Mouse (Mus musculus) heart, embryonic 11.5 days (tissue): ENCODE measurements at regions not wholly inside any gene's neighbourhood (a gene's known extent, or its start where the extent isn't known, plus 50 kb on each side); places are given as distances from the start of the nearest gene placed in this dataset.

Experiments used
- ATAC-seq: fragments of 200-750 bp; cut with Nextera tagmentation; replicated peaks from 2 replicates; pipeline ENCODE4 v1.8.0; 2017; ENCODE audit warnings: moderate library complexity; ENCODE audit not compliant: insufficient number of reproducible peaks, low FRiP score, low TSS enrichment
- H3K27ac ChIP-seq: fragments of 300-500 bp; sonication (generic); 2 replicates; pipeline ENCODE4 v1.5.1; 2014; ENCODE audit warnings: mild to moderate bottlenecking, low read depth, low read length
- H3K27me3 ChIP-seq: fragments of 300-500 bp; sonication (generic); 2 replicates; pipeline ENCODE4 v1.6.1; 2014; ENCODE audit warnings: mild to moderate bottlenecking, low read length, mixed read lengths; ENCODE audit not compliant: control insufficient read depth, insufficient read depth
- H3K36me3 ChIP-seq: fragments of 300-500 bp; sonication (generic); 2 replicates; pipeline ENCODE4 v1.6.1; 2014; ENCODE audit warnings: mild to moderate bottlenecking, low read length, moderate library complexity, mixed read lengths; ENCODE audit not compliant: control insufficient read depth, insufficient read depth
- H3K4me1 ChIP-seq: fragments of 300-500 bp; sonication (generic); 2 replicates; pipeline ENCODE4 v1.6.1; 2014; ENCODE audit warnings: low read length; ENCODE audit not compliant: control insufficient read depth, insufficient read depth
- H3K4me2 ChIP-seq: fragments of 300-500 bp; sonication (generic); 2 replicates; pipeline ENCODE4 v1.6.1; 2014; ENCODE audit warnings: mild to moderate bottlenecking, moderate library complexity
- H3K4me3 ChIP-seq: fragments of 300-500 bp; sonication (generic); 2 replicates; pipeline ENCODE4 v1.5.1; 2014; ENCODE audit warnings: low read depth, low read length
- H3K9ac ChIP-seq: fragments of 300-500 bp; sonication (generic); 2 replicates; pipeline ENCODE4 v1.6.1; 2014; ENCODE audit warnings: mild to moderate bottlenecking, low read depth, low read length, moderate library complexity
- H3K9me3 ChIP-seq: fragments of 300-500 bp; sonication (generic); replicated peaks from 2 replicates; pipeline ENCODE4 v1.6.1; 2016; ENCODE audit warnings: low read length; ENCODE audit not compliant: control insufficient read depth
- WGBS: fragments of 180-500 bp; shearing (Covaris S2); extraction: QIAGEN DNeasy Blood & Tissue Kit; methylation state at CpG from one replicate; pipeline ENCODE4 v1.1.7; 2014; ENCODE audit not compliant: insufficient replicate concordance; 5-methylcytosine and 5-hydroxymethylcytosine counted together

DNA sequence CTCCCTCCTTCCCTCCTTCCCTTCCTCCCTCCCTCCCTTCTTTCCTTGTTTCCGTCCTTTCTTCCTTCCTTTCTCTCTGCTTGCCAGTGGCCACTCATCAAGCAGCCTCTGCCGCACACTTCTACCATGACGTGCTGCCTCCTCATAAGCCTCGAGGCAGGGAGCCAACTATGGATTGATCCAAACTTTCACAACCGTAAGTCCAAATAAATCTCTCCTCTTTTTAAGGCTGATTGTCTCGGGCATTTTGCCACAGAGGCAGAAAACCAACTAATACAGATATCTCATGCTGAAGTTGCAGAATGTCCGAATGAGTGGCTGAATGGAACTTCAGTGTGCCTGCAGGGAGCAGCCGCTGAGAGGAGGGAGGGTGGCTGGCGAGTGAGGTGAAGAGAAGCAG lies 251.7 kb downstream of the Plpp3 start:
- Histone ChIP-seq H3K9ac (no peak overlapping the region), H3K9me3 (no peaks in the 10 kb centered on the region), H3K4me3 (no peak overlapping the region), H3K27ac (no peak overlapping the region), H3K4me2 (no peak overlapping the region), H3K27me3 (no peaks in the 10 kb centered on the region), H3K36me3 (no peaks in the 10 kb centered on the region), H3K4me1 (no peaks in the 10 kb centered on the region)
- no peak for ATAC-seq
- WGBS = 80% methylated on average over 9 of the region's 9 CpGs

DNA sequence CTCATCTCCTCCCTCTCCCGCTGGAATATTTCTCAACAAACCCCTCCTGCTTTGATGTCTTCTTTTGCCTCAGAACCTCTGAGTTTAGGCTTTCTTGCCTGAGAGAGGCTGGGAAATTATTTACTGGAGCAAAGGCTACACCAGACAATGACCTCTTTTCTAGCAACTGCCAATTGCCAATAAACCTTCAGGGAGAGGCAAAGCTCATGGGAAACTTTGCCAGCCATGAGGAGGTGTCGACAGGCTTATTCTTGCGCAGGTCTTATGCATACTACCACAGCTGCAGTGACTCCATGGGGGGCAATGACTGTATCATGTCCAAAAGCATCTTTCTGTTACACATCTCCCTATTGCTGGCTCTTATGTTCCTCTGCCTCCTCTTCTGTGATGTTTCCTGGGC lies 260.0 kb downstream of the Plpp3 start:
- Histone ChIP-seq H3K4me1 (no peaks in the 10 kb centered on the region), H3K4me3 (no peak overlapping the region), H3K4me2 (no peak overlapping the region), H3K9ac (no peak overlapping the region), H3K36me3 (no peaks in the 10 kb centered on the region), H3K9me3 (0 out of 2 replicates have a peak, but pooled peaks cover 2% of the 10 kb centered on the region), H3K27me3 (no peaks in the 10 kb centered on the region), H3K27ac (no peak overlapping the region)
- 84% methylated on average over 3 of the region's 3 CpGs for WGBS
- ATAC-seq = no peak

DNA sequence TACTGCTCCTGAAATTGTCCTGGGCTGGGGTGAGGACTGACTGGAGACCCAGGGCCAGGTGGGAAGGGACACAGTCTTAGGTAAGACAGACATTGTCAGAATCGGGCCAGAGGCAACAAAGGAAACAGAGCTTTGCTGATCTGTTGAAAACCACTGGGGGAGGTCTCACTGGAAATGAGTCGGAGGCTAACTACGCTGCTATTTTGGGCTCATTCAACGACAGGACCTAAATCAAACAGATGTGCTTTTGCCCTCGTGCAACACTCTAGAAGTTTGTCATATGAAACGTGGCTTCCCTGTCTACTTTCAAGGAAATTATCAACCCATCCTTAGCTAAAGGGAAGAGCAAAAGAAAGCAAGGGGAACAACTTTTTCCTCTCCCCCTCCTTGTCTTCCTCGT lies 265.3 kb downstream of the Plpp3 start:
- Histone ChIP-seq H3K4me1 (no peaks in the 10 kb centered on the region), H3K36me3 (no peaks in the 10 kb centered on the region), H3K4me3 (no peak overlapping the region), H3K27me3 (no peaks in the 10 kb centered on the region), H3K27ac (no peak overlapping the region), H3K4me2 (no peak overlapping the region), H3K9ac (no peak overlapping the region), H3K9me3 (no peaks in the 10 kb centered on the region)
- WGBS = 22% methylated on average over 7 of the region's 7 CpGs
- no peak for ATAC-seq

DNA sequence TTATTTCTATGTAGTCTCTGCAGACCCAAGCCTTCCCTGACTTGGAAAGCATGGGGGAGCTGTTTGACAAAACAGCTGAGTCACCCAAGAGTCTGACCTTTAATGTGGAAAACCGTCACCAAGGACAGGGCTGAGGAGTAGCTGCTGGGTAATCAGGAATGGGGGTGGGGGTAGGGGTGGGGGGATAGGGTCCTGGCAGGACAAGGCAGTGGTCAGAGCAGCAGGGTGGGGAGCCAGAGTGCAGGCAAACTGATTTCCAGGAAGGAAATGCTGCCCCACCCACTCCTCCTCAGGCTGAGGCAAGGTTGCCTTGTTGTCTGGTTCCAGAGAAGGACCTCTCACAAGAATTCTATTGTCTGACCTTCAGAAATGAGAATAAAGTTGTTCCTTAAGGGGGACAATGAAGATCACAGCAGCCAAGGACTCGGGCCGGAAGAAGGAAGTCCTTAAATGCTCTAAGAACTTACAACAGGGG lies 266.6 kb downstream of the Plpp3 start:
- H3K9ac ChIP-seq = no peak overlapping the region
- no peak overlapping the region for H3K4me2 ChIP-seq
- no peak overlapping the region for H3K27ac ChIP-seq
- H3K4me3 ChIP-seq = no peak overlapping the region
- ATAC-seq = no peak
- 56% methylated on average over 3 of the region's 3 CpGs for WGBS
- no peaks in the 10 kb centered on the region for H3K9me3 ChIP-seq
- no peaks in the 10 kb centered on the region for H3K4me1 ChIP-seq
- H3K27me3 ChIP-seq = no peaks in the 10 kb centered on the region
- no peaks in the 10 kb centered on the region for H3K36me3 ChIP-seq

DNA sequence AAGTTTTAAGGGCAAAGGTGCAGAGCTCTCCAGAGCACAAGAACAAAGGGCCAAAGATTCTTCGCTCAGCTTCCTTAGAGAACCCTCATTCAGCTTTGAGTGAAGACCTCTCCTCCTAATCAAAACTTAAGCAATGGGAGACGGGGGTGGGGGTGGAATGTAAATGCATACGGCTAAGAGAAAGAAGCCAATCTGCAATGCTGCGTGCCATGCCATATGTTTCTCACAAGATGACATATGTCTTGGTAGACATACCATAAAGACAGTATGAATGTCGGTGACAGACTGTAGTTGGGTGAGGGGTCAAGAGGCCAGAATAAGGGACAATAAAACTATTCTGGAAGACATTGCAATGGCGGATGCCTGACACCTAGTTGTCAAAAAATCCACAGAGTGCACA lies 267.9 kb downstream of the Plpp3 start:
- no peak overlapping the region for H3K4me3 ChIP-seq
- WGBS = 70% methylated on average over 6 of the region's 6 CpGs
- no peak for ATAC-seq
- H3K4me1 ChIP-seq = no peaks in the 10 kb centered on the region
- H3K4me2 ChIP-seq = no peak overlapping the region
- no peak overlapping the region for H3K9ac ChIP-seq
- no peaks in the 10 kb centered on the region for H3K36me3 ChIP-seq
- H3K9me3 ChIP-seq = no peaks in the 10 kb centered on the region
- H3K27ac ChIP-seq = no peak overlapping the region
- no peaks in the 10 kb centered on the region for H3K27me3 ChIP-seq

DNA sequence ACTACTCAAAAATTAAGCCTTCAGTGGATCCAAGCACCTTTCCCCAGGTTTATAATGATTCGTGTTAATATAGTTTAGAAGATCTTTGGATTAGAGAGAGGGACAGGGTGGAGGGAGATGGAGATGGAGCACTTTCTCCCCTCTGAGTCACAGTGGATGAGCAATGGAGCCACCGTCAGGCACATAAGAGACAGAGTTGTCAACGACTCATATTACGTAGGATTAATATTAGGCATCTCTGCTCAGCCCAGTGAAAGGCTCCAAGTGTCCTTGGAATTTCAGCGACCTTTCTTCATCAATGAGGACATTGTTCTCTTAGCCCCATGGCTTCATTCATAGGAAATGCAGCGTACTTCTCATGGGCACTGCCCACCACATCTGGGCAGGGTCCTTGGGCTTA lies 270.4 kb downstream of the Plpp3 start:
- ATAC-seq = no peak
- Histone ChIP-seq H3K4me1 (no peaks in the 10 kb centered on the region), H3K36me3 (no peaks in the 10 kb centered on the region), H3K4me3 (no peak overlapping the region), H3K9me3 (no peaks in the 10 kb centered on the region), H3K9ac (no peak overlapping the region), H3K4me2 (no peak overlapping the region), H3K27me3 (no peaks in the 10 kb centered on the region), H3K27ac (no peak overlapping the region)
- 74% methylated on average over 6 of the region's 6 CpGs for WGBS

- H3K27ac ChIP-seq = no peak overlapping the region
- H3K4me1 ChIP-seq = no peaks in the 10 kb centered on the region
- no peak for ATAC-seq
- H3K36me3 ChIP-seq = no peaks in the 10 kb centered on the region
- H3K4me2 ChIP-seq = no peak overlapping the region
- WGBS = 77% methylated on average over 6 of the region's 6 CpGs
- H3K9me3 ChIP-seq = no peaks in the 10 kb centered on the region
- H3K4me3 ChIP-seq = no peak overlapping the region
- H3K9ac ChIP-seq = no peak overlapping the region
- H3K27me3 ChIP-seq = no peaks in the 10 kb centered on the region
Observed at GRCm38 (mm10) chr4:105429381-105430100, 272.4 kb downstream of the Plpp3 start.

DNA sequence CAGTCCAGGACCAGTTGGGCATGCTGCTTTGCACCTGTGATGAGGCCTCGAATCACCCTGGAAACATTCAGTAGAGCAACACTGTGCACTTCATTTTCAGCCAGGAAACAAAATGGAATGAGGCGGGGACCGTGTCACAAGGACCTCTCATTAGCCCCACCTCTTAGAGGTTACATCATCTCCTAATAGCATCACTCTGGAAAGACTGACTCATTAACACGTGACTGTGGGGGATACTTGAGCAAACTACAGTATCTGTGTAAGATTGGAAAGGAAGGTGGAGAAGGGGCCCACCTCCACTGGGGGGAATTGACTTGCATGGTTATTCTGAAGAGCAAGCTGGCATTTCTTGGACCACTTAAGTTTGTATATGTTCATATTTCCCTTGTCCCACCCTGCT lies 275.3 kb downstream of the Plpp3 start:
- Histone ChIP-seq H3K4me2 (no peak overlapping the region), H3K4me3 (no peak overlapping the region), H3K4me1 (no peaks in the 10 kb centered on the region), H3K36me3 (no peaks in the 10 kb centered on the region), H3K27ac (no peak overlapping the region), H3K9me3 (no peaks in the 10 kb centered on the region), H3K27me3 (no peaks in the 10 kb centered on the region), H3K9ac (no peak overlapping the region)
- 81% methylated on average over 4 of the region's 4 CpGs for WGBS
- ATAC-seq = no peak

GRCm38 (mm10) chr4:105437141-105437540 lies 280.0 kb downstream of the Plpp3 start:
- no peak for ATAC-seq
- Histone ChIP-seq H3K36me3 (no peaks in the 10 kb centered on the region), H3K9me3 (0 out of 2 replicates have a peak, but pooled peaks cover 2% of the 10 kb centered on the region), H3K4me1 (no peaks in the 10 kb centered on the region), H3K9ac (no peak overlapping the region), H3K27ac (no peak overlapping the region), H3K27me3 (no peaks in the 10 kb centered on the region), H3K4me3 (no peak overlapping the region), H3K4me2 (no peak overlapping the region)
- 62% methylated on average over 5 of the region's 5 CpGs for WGBS
